11 mouse cellular contexts compared by ENCODE assay signal in genomic region chr10:70861131-70862021, GRCm38 (mm10).
DNase-seq lines count a peak whose midpoint lies in the region; ATAC-seq and TF ChIP-seq lines count a peak whose summit lies in the region.
"Had no signal": no experiment of that assay in that cellular context is flagged by ENCODE, and none has a peak within 500 bp of the region (broad histone marks: within the 10 kb centered on the region; RNA-seq: fewer than 3 reads in every experiment).

No protein-coding gene starts in this region.

- TF ChIP-seq EP300 in lung, postnatal 0 days (IDR thresholded peaks at IDR 0.05), result no peak

- no peaks in the 10 kb centered on the region for H3K27me3 ChIP-seq in limb, embryonic 11.5 days (ENCODE audit: control insufficient read depth, insufficient read depth, low read length)
- H3K27me3 ChIP-seq in limb, embryonic 10.5 days (ENCODE audit: low read depth, poor library complexity, severe bottlenecking), result no peaks in the 10 kb centered on the region
- H3K27me3 ChIP-seq in lung, postnatal 0 days (replicated peaks; ENCODE audit: insufficient read depth, low read length), result no peaks in the 10 kb centered on the region
- no peaks in the 10 kb centered on the region for H3K27me3 ChIP-seq in intestine, embryonic 15.5 days (replicated peaks)
- H3K27me3 ChIP-seq: limb, embryonic 12.5 days; megakaryocyte, embryonic 14.5 days had no signal

- no peak overlapping the region for H3K4me2 ChIP-seq in limb, embryonic 11.5 days (ENCODE audit: low read depth, severe bottlenecking)
- H3K4me2 ChIP-seq in lung, postnatal 0 days (replicated peaks; ENCODE audit: low read depth, low read length), result no peak overlapping the region
- H3K4me2 ChIP-seq in intestine, embryonic 15.5 days (replicated peaks), result no peak overlapping the region
- H3K4me2 ChIP-seq: limb, embryonic 12.5 days had no signal

- H3K36me3 ChIP-seq in limb, embryonic 11.5 days (ENCODE audit: control insufficient read depth, insufficient read depth, low read length), result no peaks in the 10 kb centered on the region
- H3K36me3 ChIP-seq in limb, embryonic 10.5 days, result no peaks in the 10 kb centered on the region
- no peaks in the 10 kb centered on the region for H3K36me3 ChIP-seq in lung, postnatal 0 days (ENCODE audit: insufficient read depth, low read length)
- no peaks in the 10 kb centered on the region for H3K36me3 ChIP-seq in intestine, embryonic 15.5 days
- H3K36me3 ChIP-seq: limb, embryonic 12.5 days had no signal

- H3K9ac ChIP-seq in limb, embryonic 11.5 days (ENCODE audit: low read length), result no peak overlapping the region
- H3K9ac ChIP-seq in lung, postnatal 0 days (replicated peaks; ENCODE audit: low read depth), result no peak overlapping the region
- no peak overlapping the region for H3K9ac ChIP-seq in intestine, embryonic 15.5 days
- H3K9ac ChIP-seq: limb, embryonic 12.5 days had no signal

- peak; percentile 51; the same call in 1 of the 2 replicates for ATAC-seq in limb, embryonic 11.5 days (ENCODE audit: insufficient number of reproducible peaks, low FRiP score, low TSS enrichment, low read depth)
- no peak for ATAC-seq in lung, postnatal 0 days
- no peak for ATAC-seq in intestine, embryonic 15.5 days

- no peaks in the 10 kb centered on the region; the same call in 1 of the 2 replicates for H3K4me1 ChIP-seq in limb, embryonic 11.5 days (ENCODE audit: control insufficient read depth, insufficient read depth, low read length)
- H3K4me1 ChIP-seq in limb, embryonic 10.5 days, result peaks cover 6% of the 10 kb centered on the region
- no peaks in the 10 kb centered on the region for H3K4me1 ChIP-seq in lung, postnatal 0 days (ENCODE audit: insufficient read depth, low read depth, low read length)
- H3K4me1 ChIP-seq in intestine, embryonic 15.5 days (replicated peaks), result no peaks in the 10 kb centered on the region
- H3K4me1 ChIP-seq: megakaryocyte, embryonic 14.5 days had no signal

- H3K27ac ChIP-seq in limb, embryonic 11.5 days (replicated peaks; ENCODE audit: low read depth, low read length), result no peak overlapping the region
- no peak overlapping the region for H3K27ac ChIP-seq in limb, embryonic 10.5 days
- H3K27ac ChIP-seq in lung, postnatal 0 days (ENCODE audit: low read length), result no peak overlapping the region
- no peak overlapping the region for H3K27ac ChIP-seq in intestine, embryonic 15.5 days
- H3K27ac ChIP-seq: limb, embryonic 12.5 days had no signal

- DNase-seq in limb, embryonic 11.5 days (ENCODE audit: low spot score), result peak; percentile 40
- DNase-seq in limb, embryonic 10.5 days (ENCODE audit: low spot score), result no peak
- peak; percentile 61 for DNase-seq in forelimb bud, embryonic 11.5 days (ENCODE audit: low read depth, low spot score)
- peak; percentile 49 to 52 for DNase-seq in layer of hippocampus, postnatal 36 days
- DNase-seq in retina, postnatal 1 day, result peak; percentile 27
- no peak for DNase-seq in lung, postnatal 0 days (ENCODE audit: low spot score)
- no peak for DNase-seq in B cell, adult 2 months
- DNase-seq: gastrocnemius, postnatal 14 days had no signal

- no peaks in the 10 kb centered on the region for H3K9me3 ChIP-seq in limb, embryonic 11.5 days (ENCODE audit: control insufficient read depth, low read length)
- no peaks in the 10 kb centered on the region for H3K9me3 ChIP-seq in limb, embryonic 10.5 days (replicated peaks)
- H3K9me3 ChIP-seq in lung, postnatal 0 days (ENCODE audit: low read length), result no peaks in the 10 kb centered on the region
- H3K9me3 ChIP-seq in intestine, embryonic 15.5 days, result no peaks in the 10 kb centered on the region
- H3K9me3 ChIP-seq: limb, embryonic 12.5 days had no signal

- 52% methylated on average over 10 of the region's 10 CpGs for WGBS in limb, embryonic 11.5 days
- WGBS in limb, embryonic 10.5 days, result 63% methylated on average over 10 of the region's 10 CpGs
- WGBS in lung, postnatal 0 days, result 46% methylated on average over 10 of the region's 10 CpGs
- WGBS in intestine, embryonic 15.5 days, result 44% methylated on average over 10 of the region's 10 CpGs

- TF ChIP-seq CTCF in lung, postnatal 0 days (IDR thresholded peaks at IDR 0.05), result no peak

- H3K4me3 ChIP-seq in limb, embryonic 11.5 days (ENCODE audit: low read depth, low read length), result no peak overlapping the region
- no peak overlapping the region for H3K4me3 ChIP-seq in limb, embryonic 10.5 days
- H3K4me3 ChIP-seq in lung, postnatal 0 days (ENCODE audit: low read depth, low read length), result no peak overlapping the region
- H3K4me3 ChIP-seq in intestine, embryonic 15.5 days (replicated peaks), result no peak overlapping the region
- H3K4me3 ChIP-seq: limb, embryonic 12.5 days; megakaryocyte, embryonic 14.5 days had no signal

Comparison
In these comparisons a context has a peak if more than half of its experiments do, and no peak if none do; other contexts are left out.
1. DNase-seq: peak in limb, embryonic 11.5 days (single experiment), forelimb bud, embryonic 11.5 days (single experiment), layer of hippocampus, postnatal 36 days (2 of 2) and retina, postnatal 1 day (single experiment); none in limb, embryonic 10.5 days (single experiment), lung, postnatal 0 days (single experiment) and B cell, adult 2 months (0 of 2).